Mouse (Mus musculus): Measurements from ENCODE around the gene Slc38a2.

The Slc38a2 gene

DNA sequence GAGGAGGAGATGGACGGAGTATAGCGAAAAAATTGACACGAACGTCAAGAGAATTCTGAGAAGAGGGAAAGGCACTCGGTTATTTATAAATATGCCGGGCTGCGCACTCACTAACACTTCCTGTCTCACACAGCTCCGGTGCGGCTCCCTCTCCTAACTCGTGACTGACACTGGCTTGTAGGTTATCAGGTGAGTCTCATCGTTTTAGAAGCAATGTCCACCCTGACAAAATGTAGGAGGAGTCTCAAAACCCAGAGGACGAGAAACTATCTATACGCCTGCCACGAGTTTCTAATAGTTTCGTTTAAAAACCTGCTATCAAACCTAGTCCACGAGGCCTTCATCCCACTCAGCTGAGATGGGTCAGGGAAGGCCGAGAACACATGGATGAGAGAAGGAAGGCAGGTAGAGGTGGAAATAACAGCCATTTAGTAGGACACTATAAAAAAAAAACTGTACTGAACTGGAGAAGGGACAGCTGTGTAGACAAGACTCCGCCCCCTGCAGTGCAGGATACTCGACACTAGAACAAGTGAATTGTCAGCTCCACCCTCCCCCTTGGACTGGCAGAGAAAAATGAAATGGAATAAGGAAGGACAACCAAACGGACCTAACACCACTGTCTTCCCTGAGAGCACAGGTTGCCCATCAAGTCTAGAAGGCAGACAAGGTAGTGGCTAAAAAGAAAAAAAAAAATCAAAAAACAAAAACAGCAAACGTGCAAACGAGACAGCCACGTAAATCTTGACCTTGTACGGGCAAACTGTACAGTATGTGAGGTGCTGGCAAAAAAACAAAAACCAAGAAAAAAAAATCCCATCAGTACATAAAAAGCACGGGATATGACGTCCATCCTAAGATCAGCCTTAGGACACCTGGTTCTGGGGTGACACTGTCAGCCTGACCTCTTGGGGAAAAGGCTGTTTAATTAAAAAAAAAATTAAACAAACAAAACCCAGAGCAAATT is 3.8 kb downstream of the Slc38a2 start:
- DNase-seq, result peak; percentile 40

DNA sequence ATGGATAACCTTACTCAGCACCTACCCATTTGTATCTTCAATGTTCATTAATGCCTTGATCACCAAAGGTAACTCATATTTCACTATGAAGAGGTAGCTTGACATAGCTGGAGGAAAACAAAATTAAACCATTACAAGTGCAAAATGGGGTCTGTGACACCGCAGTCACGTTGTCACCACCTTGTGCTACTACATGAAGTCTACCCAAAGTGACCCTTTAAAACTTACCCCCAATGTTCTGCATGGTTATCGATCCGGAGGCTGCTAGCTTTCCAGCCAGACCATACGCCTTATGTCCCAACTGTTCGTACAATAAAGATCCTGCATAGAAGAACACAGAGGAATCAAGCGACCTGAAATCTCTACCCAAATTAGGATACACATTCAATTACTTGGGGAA is 4.5 kb downstream of the Slc38a2 start:
- DNase-seq, result no peak

DNA sequence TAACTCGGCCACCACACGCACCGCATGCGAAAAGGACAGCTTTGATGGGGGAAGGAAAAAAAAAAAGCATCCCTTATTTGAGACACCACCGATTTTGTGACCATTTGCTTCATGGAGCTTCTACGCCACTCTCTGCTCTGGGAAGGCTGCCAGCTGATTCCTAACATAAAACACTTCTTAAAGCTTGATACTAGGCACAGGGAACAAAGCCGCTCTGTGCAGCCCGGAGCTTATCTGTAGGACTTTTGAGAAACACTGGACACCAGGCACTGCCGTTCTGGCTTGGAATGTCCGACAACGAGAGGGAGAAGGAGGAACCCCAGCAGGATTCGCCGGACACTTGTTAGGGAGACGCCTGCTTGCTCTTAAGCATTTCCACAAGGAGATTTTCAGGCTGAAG is 5.8 kb downstream of the Slc38a2 start:
- no peak for DNase-seq

DNA sequence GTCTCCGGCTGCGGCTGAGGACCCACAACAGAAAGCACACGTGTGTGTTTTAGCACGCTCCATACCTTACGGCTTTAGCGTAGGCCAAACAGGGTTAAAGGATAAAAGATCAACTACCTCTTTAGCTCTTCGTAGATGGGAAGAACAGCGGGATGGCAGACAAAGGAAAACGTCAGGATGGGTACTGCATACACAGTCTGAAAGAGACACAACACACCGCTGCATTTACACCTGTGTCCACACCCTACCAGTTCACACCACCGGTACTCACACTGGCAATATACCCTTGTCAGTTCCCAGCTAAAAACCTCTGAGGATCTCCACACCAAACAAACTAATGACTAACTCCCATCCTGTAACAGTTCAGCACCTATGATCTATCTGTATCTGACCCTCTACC is 7.1 kb downstream of the Slc38a2 start:
- no peak for DNase-seq

DNA sequence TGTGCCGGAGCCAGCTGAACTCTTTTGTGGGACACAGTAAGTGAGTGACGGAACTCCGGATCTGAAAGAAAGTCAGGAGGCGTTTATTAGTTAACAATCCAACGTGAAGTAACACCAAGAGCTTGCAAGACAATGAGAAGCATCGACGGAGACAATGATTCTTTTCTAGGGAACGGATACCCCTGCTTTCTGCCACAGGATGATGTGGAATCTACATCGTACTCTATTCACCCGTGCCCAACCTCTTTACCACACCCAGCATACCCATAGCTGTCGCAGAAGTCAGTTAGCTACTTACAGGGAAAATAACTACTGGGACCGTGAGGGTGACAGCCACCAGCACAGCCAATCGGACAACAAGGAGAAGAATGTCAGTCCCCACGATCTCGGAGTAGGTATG is 8.1 kb downstream of the Slc38a2 start:
- no peak for DNase-seq

DNA sequence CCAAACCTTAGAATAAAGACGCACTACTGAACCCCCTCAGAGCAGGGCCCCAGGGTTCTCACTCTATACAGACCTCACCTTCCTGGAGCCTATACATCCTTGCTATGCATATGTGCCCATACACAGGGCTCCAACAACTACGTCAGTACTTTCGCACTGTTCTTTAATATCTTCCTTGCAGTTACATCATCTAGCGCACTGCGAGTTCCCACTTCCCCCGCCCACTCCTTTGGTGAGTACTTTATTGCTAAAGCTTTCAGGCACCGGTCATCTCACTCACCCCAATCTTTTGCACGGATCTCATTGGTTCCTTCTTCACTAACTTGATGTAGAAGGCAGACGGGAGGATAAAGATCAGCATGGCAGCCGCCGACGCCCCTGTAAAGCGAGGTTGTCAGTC is 8.7 kb downstream of the Slc38a2 start:
- DNase-seq, result no peak

DNA sequence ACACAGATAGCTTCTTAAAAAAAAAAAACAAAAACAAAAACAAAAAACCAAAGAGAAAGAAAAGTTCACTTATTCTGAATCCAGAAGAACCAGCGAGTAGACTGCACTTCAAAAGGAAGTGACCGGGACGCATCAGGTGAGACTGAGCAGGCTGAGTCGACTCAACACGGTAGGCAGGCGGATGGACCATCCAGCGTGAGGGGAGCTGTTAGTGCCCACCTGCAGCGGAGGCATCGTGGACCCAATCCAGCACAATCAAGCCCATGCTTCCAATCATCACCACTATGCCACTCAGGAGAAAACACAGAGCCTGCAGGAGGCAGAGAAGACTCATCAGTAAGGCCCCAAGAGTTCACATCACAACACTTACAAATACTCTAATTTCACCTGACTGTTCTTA is 9.6 kb downstream of the Slc38a2 start:
- DNase-seq, result no peak

DNA sequence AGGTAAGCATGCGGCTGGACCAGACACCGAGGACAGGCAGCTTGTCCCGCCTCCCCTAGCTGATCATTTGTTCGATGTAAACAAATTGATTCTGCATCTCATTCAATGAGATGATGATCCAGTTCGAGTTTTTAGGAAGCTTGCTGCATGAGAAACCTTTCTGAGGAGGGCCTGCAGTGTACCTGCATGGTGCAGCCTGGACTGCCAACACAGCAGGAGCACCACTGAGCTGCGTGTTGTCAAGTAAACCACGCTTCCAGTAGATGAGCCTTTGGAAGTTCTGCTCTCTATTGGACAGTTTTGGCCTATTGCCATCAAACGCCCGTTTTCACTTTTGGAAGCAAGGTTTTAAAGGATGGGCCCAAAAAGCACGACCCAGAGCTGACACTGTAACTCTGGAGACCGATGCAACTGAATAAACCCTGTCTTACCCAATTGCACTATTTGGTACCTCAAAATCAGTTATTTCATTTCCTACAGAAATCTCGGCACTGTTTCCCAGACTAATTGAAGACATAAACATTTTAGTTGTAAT is 10.7 kb downstream of the Slc38a2 start:
- no peak for DNase-seq

DNA sequence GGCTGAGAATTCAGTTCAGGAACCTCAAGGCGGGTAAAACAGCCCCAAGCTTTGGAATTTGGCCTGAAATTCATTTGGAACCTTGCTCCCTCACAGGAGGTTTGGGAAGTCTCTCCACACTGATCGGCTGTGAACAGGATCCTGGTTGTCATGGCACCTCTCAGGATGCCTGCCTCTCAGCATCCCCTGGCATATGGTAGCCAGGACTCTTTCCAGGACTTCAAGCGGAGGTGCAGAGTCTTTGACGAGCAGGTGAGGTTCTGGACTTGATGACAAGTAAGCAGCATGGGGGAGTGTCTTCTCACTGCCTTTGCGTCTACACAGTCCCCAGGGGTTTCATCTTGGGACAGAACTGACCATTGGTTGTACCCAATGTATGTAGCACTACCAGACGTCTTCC is 11.5 kb downstream of the Slc38a2 start:
- no peak for DNase-seq

DNA sequence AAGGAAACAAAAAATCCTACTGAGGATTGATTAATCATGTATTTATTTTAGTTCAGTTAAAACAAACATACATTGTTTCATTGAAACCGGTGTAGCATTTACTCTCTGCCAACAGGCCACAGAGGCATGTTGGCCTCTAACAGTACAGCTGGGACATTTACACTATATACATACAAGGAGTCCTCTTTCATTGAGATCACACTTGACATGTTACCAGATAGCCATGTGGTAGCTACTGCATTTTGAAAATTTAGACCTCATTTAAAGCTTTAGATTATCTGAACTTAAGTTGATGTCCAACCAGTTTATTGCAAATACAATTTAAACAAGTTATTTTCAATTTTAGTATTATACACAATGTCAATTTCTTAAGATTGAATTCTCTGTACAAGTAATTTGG is 12.2 kb downstream of the Slc38a2 start:
- DNase-seq, result no peak

DNA sequence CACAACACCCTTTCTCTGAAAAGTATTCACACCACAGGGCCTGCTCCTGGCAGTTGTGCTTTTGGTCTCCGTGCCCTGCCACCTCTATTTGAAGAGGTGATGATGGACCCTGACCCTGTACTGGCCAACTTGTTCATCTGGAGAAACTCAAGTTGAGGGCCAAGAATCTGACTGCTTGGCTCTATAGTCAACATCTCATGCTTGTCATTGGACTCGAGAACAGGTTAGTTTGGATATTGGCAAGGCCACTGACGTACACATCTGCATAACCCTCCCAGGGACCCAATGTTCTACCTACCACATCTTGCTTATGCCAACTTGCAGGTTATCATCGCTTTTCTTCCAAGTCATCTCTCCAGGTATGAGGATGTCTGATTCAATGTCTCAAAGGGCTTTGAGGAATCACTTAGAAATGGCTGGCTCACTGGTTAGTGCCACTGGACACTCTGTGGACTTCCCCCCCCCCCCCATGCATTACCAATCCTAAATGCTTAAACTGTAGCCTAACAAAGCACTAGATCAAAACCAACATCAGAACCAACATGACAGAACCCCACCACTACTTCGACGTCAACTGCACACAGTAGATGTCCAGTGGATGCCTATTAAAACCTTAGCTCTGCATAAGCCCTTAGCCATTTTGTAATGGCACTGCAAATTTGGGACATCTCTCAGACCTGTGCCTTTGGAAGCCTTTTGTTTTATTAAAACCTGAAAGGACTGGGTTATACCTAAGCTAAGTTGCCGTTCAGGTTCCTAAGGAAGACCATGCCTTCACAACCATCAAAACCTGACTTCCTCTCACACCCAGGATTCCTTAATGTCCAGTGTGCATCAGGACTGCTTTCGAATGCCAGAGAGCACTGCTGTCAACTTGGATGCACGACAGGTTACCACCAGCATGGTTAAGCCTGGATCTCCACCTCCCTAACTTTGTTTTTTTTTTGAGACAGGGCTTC is 13.1 kb downstream of the Slc38a2 start:
- no peak for DNase-seq

DNA sequence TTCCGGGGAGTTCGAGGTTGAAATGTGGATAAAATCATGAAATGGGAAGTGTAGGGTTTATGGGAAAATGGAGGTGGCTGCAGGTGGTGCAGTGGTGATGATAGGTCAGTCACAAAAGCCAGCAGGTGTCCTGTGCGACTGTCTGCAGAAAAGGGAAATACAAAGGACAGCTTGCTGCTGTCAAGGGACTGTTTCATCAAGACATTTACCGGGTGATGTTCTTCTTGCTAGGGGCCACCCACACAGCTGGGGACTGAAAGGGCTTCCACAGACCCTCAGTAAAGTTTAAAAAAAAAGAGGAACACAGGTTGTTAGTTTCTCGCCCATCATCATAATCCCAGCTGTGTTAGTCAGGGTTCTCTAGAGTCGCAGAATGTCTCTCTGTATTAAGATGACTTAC is 14.3 kb downstream of the Slc38a2 start:
- DNase-seq, result no peak

DNA sequence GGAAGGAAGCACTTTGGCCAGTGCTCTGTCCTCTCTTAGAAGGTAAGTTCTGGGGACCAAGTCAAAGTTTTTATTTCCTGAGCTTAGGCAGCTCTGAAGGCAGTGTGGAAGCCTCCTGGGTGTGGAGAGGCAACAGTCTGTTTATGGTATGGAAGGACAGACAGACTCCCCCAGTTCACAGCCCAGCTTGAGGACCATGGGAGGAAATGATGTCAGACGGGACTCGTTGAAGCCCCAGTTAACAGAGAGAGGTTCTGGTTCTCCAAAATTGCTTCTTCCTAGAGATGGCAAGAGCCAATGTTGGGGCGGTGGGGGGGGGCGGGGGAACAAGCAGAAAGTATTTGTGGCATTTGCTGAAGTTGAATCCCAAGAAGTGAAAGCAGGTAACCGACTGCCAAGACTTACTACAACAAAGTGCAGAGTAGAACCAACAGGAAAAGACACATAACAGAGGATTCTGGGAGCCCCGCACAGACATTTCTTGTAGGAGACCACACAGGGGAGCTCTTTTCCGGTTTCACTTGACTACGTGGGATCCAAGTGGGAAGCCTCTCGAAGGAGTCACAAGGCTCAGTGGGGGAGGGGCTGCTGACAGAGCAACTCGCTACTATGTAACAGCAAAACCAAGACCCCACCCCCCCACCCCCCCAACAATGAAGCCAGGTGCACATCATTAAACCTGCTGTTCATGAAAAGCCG is 15.2 kb downstream of the Slc38a2 start:
- peak; percentile 68 for DNase-seq

DNA sequence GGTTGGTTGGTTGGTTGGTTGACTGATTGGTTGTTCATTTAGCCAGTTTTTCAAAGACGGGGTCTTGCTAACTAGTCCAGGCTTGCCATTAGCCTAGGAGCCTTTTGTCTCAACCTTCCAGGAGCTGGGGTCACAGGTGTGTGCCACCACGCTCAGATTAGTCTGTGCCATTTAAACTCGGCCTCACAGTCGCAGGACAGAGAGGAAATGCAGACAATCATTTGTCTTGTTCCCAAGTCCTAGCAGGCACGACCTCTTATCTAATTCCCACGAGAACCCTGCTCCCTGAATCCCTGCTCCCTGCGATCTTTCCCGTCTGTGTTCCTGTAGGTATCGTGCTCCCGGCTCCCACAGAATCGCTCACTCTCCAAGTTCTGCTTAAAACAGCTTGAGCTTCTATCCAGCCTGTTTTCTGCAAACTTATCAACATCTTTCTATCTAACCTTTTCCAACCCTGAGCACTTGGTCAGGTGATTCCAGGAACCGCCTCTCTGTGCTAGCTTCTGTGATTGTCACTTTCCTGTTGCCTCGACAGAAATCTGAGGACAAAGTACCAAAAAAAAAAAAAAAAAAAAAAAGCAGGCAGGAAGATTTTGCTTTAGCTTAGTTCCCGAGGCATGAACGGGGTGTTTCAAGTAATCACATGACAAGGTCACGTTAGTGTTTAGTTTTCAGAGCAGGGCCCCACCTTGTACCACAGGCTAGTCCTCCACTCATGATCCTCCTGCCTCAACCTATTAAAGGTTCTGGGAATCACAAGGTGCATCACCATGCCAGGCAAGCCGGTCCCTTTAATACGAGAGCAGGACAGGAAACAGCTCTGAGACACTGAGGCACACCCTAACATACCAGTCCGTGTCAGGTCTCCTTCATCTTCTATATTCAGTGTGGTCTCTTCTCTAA is 20.4 kb downstream of the Slc38a2 start:
- DNase-seq, result no peak

DNA sequence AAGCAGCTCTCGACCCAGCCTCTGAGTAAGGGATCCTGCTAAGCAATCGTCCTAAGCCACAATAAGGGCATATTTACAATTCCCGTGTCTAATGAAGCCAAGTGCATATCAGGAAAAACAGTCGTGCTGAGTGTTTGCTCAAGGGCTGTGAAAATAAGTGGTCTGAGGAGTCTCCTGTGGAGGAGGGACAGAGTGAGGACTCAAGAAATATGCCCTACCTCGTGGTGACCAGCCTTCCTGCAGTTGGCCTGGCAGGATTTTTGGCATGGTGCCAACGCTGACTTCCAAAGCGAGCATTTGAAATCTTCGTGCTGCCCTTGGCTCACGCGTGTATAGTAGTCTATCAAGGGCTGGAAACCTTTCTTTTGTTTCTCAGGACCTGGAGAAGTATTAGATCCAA is 23.0 kb downstream of the Slc38a2 start:
- no peak for DNase-seq

DNA sequence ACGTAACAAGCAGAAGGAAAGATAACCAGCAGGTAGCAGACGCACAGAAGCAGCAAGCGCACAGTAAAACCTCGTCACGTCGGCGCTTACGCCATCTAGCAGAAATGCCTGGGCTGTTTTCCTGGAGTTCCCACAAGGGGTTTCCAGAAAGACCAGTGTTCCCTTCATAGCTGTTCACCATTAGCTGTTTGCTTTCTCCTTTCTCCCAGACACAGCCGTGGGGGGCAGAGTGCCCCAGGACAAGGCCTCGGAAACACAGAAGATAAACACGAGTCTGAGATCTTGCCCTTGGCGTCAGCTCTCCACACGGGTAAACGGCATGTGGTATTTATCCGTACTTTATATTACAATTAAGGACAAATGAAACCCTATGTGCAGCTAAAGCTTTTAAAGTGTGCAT is 23.8 kb downstream of the Slc38a2 start:
- no peak for DNase-seq

DNA sequence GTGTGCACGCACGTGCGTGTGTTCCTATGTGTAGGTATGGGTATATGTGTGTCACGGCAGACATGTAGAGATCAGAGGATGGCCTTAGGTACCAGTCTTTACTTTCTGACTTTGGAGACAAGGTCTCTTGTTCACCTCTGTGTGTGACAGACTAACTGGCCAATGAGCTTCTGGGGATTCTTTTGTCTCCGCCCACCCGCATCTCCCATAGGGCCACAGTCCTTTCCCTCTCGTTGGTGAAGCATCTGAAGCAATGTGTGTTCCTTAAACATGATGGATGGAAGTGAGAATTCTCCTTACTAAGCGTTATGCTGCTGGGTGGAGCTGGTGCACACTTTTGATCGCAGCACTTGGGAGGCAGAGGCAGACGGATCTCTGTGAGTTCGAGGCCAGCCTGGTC is 24.5 kb downstream of the Slc38a2 start:
- DNase-seq, result no peak

DNA sequence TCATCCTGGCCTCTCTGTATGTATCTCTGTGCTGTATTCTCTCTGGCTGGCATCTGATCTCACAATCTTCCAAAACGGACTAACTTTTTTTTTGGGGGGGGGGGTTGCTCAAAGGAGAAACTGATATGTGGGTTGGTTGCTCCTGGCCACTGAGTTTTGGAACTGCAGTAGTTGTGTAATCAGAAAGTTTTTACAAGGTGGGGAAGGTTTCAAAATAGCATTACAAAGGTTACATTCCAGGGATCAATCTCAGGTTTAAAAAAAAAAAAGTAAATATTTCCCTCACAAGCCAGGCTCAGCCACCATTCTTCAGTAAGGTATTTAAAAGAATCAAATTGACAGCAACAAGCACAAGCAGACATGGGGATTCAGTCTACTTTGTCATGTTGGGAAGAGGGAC is 25.4 kb downstream of the Slc38a2 start:
- DNase-seq, result no peak

DNA sequence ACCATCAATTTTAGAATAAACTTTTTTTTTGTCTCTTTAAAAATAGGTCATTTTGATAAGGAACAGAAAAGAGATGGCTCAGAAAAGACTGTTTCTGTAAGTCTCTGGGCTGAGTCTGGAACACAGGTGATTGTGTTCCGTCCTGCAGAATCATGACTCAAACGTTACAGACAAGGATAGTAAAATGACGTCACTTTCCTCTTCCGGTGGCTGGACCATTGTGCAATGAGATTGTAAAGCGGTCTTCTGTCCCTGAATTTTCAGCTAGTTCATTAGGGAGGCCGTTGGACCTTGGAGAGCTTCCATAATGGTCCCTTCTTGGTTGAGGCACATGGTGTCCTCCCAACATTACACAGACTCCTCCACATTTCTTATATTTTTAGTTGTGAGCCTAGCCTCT is 29.8 kb downstream of the Slc38a2 start:
- DNase-seq, result no peak

DNA sequence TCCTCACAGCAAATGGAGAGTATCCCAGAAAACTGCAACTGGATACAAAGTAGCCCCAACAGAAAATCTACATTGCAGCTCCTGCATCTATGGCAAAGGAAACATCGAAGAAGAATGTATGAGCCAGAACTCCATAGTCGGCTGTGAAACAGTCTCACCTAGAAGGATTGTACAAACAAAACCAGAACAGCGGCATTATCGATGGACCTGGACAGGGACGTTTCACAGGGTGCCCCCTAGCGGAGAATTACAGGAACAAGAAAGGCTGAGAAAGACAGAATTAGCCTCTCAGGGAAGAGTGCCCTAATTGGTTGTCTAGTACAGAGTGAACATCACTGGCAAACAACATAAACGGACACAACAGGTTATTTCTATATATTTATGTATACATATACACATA is 32.9 kb downstream of the Slc38a2 start:
- peak; percentile 81 for DNase-seq

DNA sequence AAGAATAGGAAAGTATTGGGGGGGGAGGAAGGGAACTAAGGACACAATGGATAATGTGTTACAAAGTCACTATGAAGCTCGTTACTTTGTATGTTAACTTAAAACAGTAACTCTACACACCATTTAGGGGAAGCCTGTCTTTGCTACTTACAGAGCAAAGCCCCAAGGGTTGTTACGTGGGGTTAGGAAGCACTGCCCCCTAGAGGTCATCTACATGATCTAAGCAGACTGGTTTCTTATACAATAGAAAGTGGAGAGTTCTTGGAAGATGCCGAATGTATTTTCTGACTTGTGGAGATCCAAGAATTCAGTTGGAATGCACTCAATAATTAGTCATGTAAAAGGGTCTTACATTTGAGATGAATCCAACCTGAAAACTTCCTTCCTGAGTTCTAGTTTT is 33.6 kb downstream of the Slc38a2 start:
- DNase-seq, result peak; percentile 90
